Mouse (Mus musculus): ENCODE measurements around the gene Slc16a9.

Gene Slc16a9

DNA sequence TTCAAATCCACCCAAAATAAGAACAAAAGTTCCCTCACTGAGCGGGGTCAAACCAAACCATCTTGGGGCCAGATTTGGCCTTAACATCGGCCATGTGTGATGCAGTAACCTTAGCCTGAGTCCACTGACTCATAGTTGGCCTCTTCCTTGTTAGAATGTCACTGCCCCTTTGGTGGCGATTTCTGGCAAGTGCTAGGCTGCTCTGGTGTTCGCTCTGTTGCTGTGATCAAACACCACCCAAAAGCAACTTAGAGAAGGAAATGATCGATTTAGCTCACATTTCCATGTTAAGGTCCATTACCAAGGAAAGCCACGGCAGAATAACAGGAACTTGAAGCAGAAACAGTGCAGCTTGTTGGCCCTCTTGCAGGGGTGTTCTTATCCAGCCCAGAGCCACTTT is 5.9 kb downstream of the Slc16a9 start:
- DNase-seq, result no peak

- DNase-seq, result no peak
Observed at GRCm38 (mm10) chr10:70254666-70255065, 9.8 kb downstream of the Slc16a9 start.

DNA sequence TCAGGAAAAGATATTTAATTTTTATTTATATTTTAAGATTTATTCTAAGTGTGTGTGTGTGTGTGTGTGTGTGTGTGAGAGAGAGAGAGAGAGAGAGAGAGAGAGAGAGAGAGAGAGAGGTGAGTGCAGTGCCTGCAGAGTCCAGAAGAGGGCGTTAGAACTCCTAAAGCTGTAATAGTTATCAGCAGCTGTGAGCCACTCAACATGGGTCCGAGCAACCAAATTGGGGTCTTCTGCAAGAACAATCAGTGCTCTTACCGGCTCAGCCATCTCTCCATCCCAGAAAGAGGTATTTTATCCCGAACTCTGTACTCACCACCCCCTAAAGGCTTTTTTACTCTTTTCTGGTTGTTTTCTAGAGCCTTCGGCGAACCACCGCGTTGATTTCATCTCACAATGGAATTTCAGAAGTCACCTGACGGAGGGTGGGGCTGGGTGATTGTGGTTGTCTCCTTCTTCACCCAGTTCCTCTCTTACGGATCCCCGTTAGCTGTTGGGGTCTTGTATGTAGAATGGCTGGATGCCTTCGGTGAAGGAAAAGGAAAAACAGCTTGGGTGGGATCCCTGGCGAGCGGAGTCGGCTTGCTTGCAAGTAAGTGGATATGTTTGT is 10.8 kb downstream of the Slc16a9 start:
- no peak for DNase-seq

DNA sequence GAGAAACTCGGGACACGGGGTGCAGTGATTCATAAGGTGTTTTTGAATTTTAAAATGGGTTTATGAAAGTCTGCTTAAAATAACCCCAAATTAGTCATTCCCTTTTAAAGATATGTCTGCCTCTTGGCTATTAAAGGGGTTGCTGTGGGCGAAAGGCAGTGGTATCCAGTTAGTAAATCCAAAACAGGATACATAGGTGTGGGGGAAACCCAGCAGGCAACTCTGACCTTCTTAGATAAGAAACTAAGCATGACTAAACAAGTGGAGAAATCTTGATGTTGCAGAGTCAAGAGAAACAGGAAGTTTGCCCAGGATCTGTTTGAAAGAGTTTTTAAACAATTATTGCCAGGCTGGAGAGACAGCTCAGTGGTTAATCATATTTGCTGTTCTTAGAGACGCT is 12.1 kb downstream of the Slc16a9 start:
- DNase-seq, result no peak

DNA sequence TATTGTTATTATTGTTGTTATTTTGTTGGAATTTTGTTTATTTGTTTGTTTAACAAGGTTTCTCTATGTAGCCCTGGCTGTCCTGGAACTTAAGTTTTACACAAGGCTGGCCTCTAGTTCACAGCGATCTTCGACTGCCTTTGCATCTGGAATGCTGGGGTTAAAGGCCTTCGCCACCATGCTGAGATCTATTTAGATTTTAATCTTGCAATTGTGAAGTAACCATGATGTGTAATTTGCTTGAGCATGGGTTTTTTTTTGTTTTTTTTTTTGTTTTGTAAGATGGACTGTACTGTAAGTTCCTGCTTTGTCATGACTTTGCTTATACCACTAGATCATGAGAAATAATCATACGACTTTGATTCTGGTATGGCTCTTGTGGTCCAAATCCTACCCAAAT is 16.0 kb downstream of the Slc16a9 start:
- no peak for DNase-seq

DNA sequence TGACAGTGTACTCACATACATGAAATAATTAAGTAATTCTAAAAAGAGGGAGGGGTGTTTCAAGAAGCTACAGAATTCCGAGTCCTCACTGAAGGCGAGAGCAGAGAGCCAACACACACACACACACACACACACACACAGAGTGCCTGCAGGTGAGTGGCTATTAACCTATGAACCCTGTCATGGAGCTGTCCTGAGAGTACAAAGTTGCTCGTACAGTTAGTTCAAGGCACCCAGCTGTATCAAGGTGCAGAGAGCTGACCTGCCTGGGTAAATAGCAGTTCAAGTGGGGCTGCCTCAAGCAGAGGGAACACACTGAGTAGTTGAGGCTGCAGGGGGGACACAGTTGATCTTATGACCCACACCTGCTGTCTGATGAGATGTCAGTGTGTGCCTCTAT is 17.2 kb downstream of the Slc16a9 start:
- DNase-seq, result peak; percentile 63

GRCm38 (mm10) chr10:70263681-70264189 is 18.8 kb downstream of the Slc16a9 start:
- peak; percentile 35 for DNase-seq

- DNase-seq, result peak; percentile 22
Observed at GRCm38 (mm10) chr10:70264337-70265036, 19.6 kb downstream of the Slc16a9 start.

GRCm38 (mm10) chr10:70266501-70266900 is 21.6 kb downstream of the Slc16a9 start:
- no peak for DNase-seq

GRCm38 (mm10) chr10:70268581-70269446 is 23.9 kb downstream of the Slc16a9 start:
- DNase-seq, result no peak

DNA sequence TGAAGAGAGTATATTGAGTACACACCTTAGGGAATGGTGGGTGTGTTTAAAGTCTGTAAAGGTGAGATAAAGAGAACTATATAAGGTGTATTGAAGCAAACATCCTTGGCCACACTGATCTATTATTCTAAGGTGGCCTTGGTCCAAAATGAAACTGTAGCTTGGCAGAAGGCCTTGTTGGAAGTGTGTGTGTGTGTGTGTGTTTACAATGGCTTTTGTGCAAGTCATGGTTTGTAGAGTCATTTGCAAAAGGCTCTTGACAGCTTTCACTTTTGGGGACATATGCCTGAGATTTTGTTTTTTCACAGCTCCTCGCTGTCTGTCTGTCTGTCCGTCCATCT is 24.5 kb downstream of the Slc16a9 start:
- no peak for DNase-seq

- no peak for DNase-seq
Observed at GRCm38 (mm10) chr10:70276678-70277077, 31.8 kb downstream of the Slc16a9 start.

- DNase-seq, result no peak
Observed at GRCm38 (mm10) chr10:70279349-70279748, 34.4 kb downstream of the Slc16a9 start.

GRCm38 (mm10) chr10:70287825-70288235 is 42.9 kb downstream of the Slc16a9 start:
- peak; percentile 67 for DNase-seq

DNA sequence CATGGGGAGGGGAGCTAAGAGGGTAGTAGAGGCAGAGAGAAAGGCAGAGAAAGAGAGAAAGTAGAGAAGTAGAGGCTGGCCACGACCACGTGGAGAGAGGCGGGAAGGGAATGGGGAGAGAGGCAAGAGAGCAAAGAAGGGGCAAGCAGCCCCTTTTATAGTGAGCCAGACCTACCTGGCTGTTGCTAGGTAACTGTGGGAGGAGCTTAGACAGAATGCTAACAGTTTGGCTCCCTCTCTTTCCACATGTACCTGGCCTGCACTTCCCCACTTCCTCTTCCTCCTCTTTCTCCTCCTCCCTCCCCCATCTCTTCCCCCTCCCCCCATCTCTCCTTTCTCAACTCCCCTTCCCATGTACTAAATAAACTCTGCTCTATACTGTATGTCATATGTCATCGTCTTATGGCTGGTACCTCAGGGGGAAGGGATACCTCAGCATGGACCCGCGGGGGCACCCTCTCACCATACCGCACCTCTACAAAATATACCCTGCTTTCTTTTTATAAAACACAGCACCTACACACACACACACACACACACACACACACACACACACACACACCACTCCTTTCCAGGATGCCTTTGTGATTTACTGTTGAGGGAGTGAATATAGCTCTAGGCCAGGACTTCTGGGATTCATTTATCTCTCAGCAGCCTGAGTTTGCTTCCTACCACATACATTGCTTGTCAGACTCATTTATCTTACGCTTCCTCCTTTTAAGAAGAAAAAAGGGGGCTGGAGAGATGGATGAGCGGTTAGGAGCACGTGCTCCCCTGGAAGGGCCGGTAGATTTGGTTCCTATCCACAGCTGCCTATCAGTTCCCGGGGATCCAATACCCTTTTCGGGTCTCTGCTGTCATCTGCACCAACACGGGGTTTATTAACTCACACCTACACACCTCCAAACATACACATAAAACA is 43.8 kb downstream of the Slc16a9 start:
- no peak for DNase-seq

DNA sequence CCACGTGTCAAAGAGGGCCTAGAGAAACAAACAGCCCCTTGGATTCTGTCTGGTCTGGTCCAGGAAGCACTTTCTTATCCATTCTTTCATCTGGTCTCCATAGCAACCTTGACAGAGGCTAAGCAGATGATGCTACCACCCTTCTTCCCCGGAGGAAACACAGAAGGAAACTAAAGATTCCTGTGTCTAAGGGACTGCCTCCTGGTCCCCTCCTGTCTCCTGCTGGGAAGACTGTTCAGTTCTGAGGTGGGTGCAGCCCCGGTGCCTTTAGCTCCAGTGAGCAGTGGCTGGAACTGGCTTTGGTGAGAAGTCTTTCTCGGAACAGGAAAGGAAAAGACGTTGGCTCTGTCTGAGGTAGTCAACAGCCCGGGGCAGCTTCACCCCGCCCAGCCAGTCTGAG is 47.1 kb downstream of the Slc16a9 start:
- DNase-seq, result no peak

GRCm38 (mm10) chr10:70294094-70294493 is 49.2 kb downstream of the Slc16a9 start:
- DNase-seq, result no peak

DNA sequence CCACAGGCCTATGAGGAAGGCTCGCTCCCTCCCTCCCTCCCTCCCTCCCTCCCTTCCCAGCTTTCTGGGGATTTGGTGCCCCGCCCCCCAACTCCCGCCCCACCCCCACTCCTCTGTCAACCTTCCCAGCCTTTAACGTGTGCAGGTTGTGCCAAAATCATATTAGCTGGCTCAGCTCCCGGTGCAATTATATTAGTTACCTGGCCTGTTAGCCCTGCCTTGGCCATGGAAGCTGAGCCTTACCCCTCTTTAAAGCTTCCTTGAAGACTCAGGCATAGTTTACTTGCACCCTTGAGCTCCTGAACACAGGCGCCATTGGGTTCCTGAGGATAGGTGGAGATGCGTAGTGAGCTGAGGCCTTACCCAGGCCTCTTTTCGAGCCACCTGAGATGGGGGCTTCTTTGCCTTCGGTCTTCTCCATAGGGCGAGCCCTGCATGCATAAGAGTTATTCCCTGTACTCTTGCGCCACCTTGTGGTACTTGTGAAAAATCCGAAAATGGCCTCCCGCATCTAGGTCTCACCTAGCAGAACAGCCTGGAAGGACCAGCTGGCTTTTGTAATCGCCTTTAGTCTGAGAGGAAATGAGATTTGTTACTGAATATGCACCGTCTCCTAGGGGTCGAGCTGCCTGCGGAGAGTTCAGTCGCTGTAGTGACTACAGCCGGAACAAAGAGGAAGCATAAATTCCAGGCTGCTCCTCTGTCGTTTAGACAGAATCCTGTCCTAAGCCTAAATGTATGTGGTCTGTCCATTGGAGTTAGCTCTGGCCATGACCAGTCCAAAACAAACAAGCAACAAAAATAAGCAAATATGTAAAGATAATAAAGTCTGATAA is 51.8 kb downstream of the Slc16a9 start:
- DNase-seq, result peak; percentile 82

GRCm38 (mm10) chr10:70299118-70299517 is 54.2 kb downstream of the Slc16a9 start:
- DNase-seq, result no peak

- no peak for DNase-seq
Observed at GRCm38 (mm10) chr10:70299653-70300052, 54.8 kb downstream of the Slc16a9 start.

- DNase-seq, result peak; percentile 62
Observed at GRCm38 (mm10) chr10:70301190-70301589, 56.3 kb downstream of the Slc16a9 start.

- DNase-seq, result no peak
Observed at GRCm38 (mm10) chr10:70303203-70303602, 58.3 kb downstream of the Slc16a9 start.
